Mouse (Mus musculus) left cerebral cortex, adult 2 months (tissue): ENCODE data around the gene Ugt1a7c. TPM values are rescaled to one million over a fixed set of nuclear protein-coding genes. Genes with fewer than 3 reads are reported as not detected.
"Not testable (repeated sequence)": the region's sequence is repeated elsewhere in the genome, so short reads cannot be mapped to it uniquely, and the experiment has no call there.

ENCODE experiments used
- DNase-seq, 2 experiments: peaks; one replicate each; pipeline ENCODE4 v3.0.0; 2021 to 2022; ENCODE audit warnings: low spot score in 2 of 2, mixed read lengths in 1 of 2; ENCODE audit errors: extremely low spot score in 1 of 2
- H3K27ac ChIP-seq: fragments of 200-600 bp; 2 replicates; pipeline ENCODE4 v1.8.1; 2022
- H3K4me3 ChIP-seq: fragments of 200-600 bp; 2 replicates; pipeline ENCODE4 v1.8.1; 2022
- CTCF ChIP-seq: fragments of 200-600 bp; IDR thresholded peaks from 2 replicates; pipeline ENCODE4 v1.8.1; 2022; ENCODE audit warnings: antibody characterized with exemption, mild to moderate bottlenecking, moderate library complexity
- intact Hi-C: fragments of 180-260 bp; cut with DNase I; formaldehyde crosslinking; loops from one replicate; pipeline ENCODE4 v1.15.1; 2025
- total RNA-seq, 2 experiments: library from RNA; stranded (reverse); gene quantifications; 2 replicates each; pipeline ENCODE4 v1.2.3; 2021

The Ugt1a7c gene
- total RNA-seq, 2 experiments from 2014 or later, result 0.54 to 0.82 TPM

GRCm38 (mm10) chr1:88150133-88150532 is 55.3 kb downstream of the Ugt1a7c start:
- H3K27ac ChIP-seq, DNase-seq, intact Hi-C loops, H3K4me3 ChIP-seq: not testable (repeated sequence)
- TF ChIP-seq CTCF, result peak; percentile 17

- no peak for DNase-seq
- no peak overlapping the region for H3K27ac ChIP-seq
- TF ChIP-seq CTCF, result no peak
- intact Hi-C loops, result no loop called here
- no peak overlapping the region for H3K4me3 ChIP-seq
Measured at GRCm38 (mm10) chr1:88158430-88158829, 63.6 kb downstream of the Ugt1a7c start.

GRCm38 (mm10) chr1:88165711-88166110 is 70.8 kb downstream of the Ugt1a7c start, which contains the start of gene Ugt1a5:
Gene Ugt1a5, plus strand, starts transcription at chr1:88166012.
- no peak for DNase-seq
- intact Hi-C loops, result no loop called here
- no peak for TF ChIP-seq CTCF
- no peak within 1 kb of the TSS for H3K4me3 ChIP-seq
- H3K27ac ChIP-seq, result no peak within 1 kb of the TSS

- H3K27ac ChIP-seq, intact Hi-C loops, H3K4me3 ChIP-seq, DNase-seq: not testable (repeated sequence)
Measured at GRCm38 (mm10) chr1:88172190-88172589, 77.3 kb downstream of the Ugt1a7c start.

GRCm38 (mm10) chr1:88179657-88180056 is 84.8 kb downstream of the Ugt1a7c start:
- Histone ChIP-seq H3K4me3 (no peak overlapping the region), H3K27ac (no peak overlapping the region)
- intact Hi-C loops, result no loop called here
- no peak for TF ChIP-seq CTCF
- no peak for DNase-seq

GRCm38 (mm10) chr1:88186325-88186935 is 91.6 kb downstream of the Ugt1a7c start:
- DNase-seq, result no peak
- Histone ChIP-seq H3K4me3 (no peak overlapping the region), H3K27ac (no peak overlapping the region)
- TF ChIP-seq CTCF, result no peak
- intact Hi-C loops, result no loop called here

- Histone ChIP-seq H3K27ac (no peak overlapping the region), H3K4me3 (no peak overlapping the region)
- TF ChIP-seq CTCF, result no peak
- no peak for DNase-seq
- intact Hi-C loops, result no loop called here
Measured at GRCm38 (mm10) chr1:88192136-88192535, 97.3 kb downstream of the Ugt1a7c start.

- no peak overlapping the region for H3K4me3 ChIP-seq
- intact Hi-C loops, result no loop called here
- no peak for DNase-seq
- no peak overlapping the region for H3K27ac ChIP-seq
- no peak for TF ChIP-seq CTCF
Measured at GRCm38 (mm10) chr1:88195687-88196086, 100.8 kb downstream of the Ugt1a7c start.

- no peak overlapping the region for H3K27ac ChIP-seq
- intact Hi-C loops, result no loop called here
- no peak overlapping the region for H3K4me3 ChIP-seq
- DNase-seq, result no peak
- TF ChIP-seq CTCF, result no peak
Measured at GRCm38 (mm10) chr1:88197443-88197842, 102.6 kb downstream of the Ugt1a7c start.

- Histone ChIP-seq H3K4me3 (no peak overlapping the region), H3K27ac (no peak overlapping the region)
- intact Hi-C loops, result no loop called here
- DNase-seq, result no peak
- no peak for TF ChIP-seq CTCF
Measured at GRCm38 (mm10) chr1:88199996-88200395, 105.1 kb downstream of the Ugt1a7c start.

GRCm38 (mm10) chr1:88200456-88200855 is 105.6 kb downstream of the Ugt1a7c start, which contains the start of gene Ugt1a2:
Gene Ugt1a2, plus strand, starts transcription at chr1:88200601.
- H3K4me3 ChIP-seq, result no peak within 1 kb of the TSS
- no peak for TF ChIP-seq CTCF
- DNase-seq, result no peak
- intact Hi-C loops, result no loop called here
- H3K27ac ChIP-seq, result no peak within 1 kb of the TSS

- Histone ChIP-seq H3K4me3 (peak within 1 kb of the TSS; percentile 45), H3K27ac (0 out of 2 replicates have a peak within 1 kb of the TSS, but pooled peaks have one; percentile 44)
- DNase-seq, result peak; percentile 86 to 87
- intact Hi-C loops, result no loop called here
- no peak; the same call in none of the 2 replicates for TF ChIP-seq CTCF
Measured at GRCm38 (mm10) chr1:88205294-88205922, 110.5 kb downstream of the Ugt1a7c start, which contains the start of gene Dnajb3. Gene Dnajb3, minus strand, starts transcription at chr1:88205782.
